Mouse (Mus musculus) left cerebral cortex, adult 11 months (tissue): ENCODE data around the gene Nuf2.
"Not testable (repeated sequence)": the region's sequence is repeated elsewhere in the genome, so short reads cannot be mapped to it uniquely, and the experiment has no call there.

Experiments
- DNase-seq: peaks from one replicate; pipeline ENCODE4 v3.0.0; 2022; ENCODE audit warnings: low spot score

The Nuf2 gene

GRCm38 (mm10) chr1:169530876-169531701, at the start of gene Nuf2:
TSS of gene Nuf2 (minus strand) at chr1:169531464.
- DNase-seq = peak; percentile 96

- no peak for DNase-seq
Observed at GRCm38 (mm10) chr1:169579572-169579971, 48.3 kb upstream of the Nuf2 start.

GRCm38 (mm10) chr1:169574136-169574535, 42.9 kb upstream of the Nuf2 start:
- DNase-seq = no peak

- no peak for DNase-seq
Observed at GRCm38 (mm10) chr1:169555621-169556020, 24.4 kb upstream of the Nuf2 start.

GRCm38 (mm10) chr1:169555019-169555418, 23.8 kb upstream of the Nuf2 start:
- no peak for DNase-seq

- no peak for DNase-seq
Observed at GRCm38 (mm10) chr1:169553446-169553845, 22.2 kb upstream of the Nuf2 start.

- no peak for DNase-seq
Observed at GRCm38 (mm10) chr1:169540415-169540814, 9.2 kb upstream of the Nuf2 start.

GRCm38 (mm10) chr1:169531702-169532535, 655 bp upstream of the Nuf2 start:
- peak; percentile 71 for DNase-seq

- DNase-seq = no peak
Observed at GRCm38 (mm10) chr1:169529996-169530518, 1.2 kb downstream of the Nuf2 start.

GRCm38 (mm10) chr1:169526006-169526680, 5.1 kb downstream of the Nuf2 start:
- no peak for DNase-seq

GRCm38 (mm10) chr1:169519337-169519736, 11.9 kb downstream of the Nuf2 start:
- no peak for DNase-seq

GRCm38 (mm10) chr1:169517899-169518517, 13.3 kb downstream of the Nuf2 start:
- DNase-seq = not testable (repeated sequence)

GRCm38 (mm10) chr1:169517376-169517892, 13.8 kb downstream of the Nuf2 start:
- no peak for DNase-seq

- no peak for DNase-seq
Observed at GRCm38 (mm10) chr1:169506354-169506753, 24.9 kb downstream of the Nuf2 start.

- DNase-seq = no peak
Observed at GRCm38 (mm10) chr1:169502876-169503275, 28.4 kb downstream of the Nuf2 start.

- peak; percentile 55 for DNase-seq
Observed at GRCm38 (mm10) chr1:169495621-169496020, 35.6 kb downstream of the Nuf2 start.

GRCm38 (mm10) chr1:169491561-169491960, 39.7 kb downstream of the Nuf2 start:
- DNase-seq = no peak

GRCm38 (mm10) chr1:169485408-169485885, 45.8 kb downstream of the Nuf2 start:
- peak; percentile 10 for DNase-seq

GRCm38 (mm10) chr1:169484565-169484964, 46.7 kb downstream of the Nuf2 start:
- no peak for DNase-seq

GRCm38 (mm10) chr1:169482596-169483335, 48.5 kb downstream of the Nuf2 start:
- no peak for DNase-seq

GRCm38 (mm10) chr1:169471185-169471584, 60.1 kb downstream of the Nuf2 start:
- no peak for DNase-seq
